Mouse (Mus musculus) bone marrow, adult 2 months (tissue): ENCODE results near the gene C1qtnf7. TPM values are rescaled to one million over a fixed set of nuclear protein-coding genes. Genes with fewer than 3 reads are reported as not detected.

ENCODE experiments used
- H3K27ac ChIP-seq: fragments of 200-500 bp; 2 replicates; pipeline ENCODE4 v1.5.1; 2012; ENCODE audit warnings: low read depth, mild to moderate bottlenecking, control low read depth, inconsistent platforms, low read length; ENCODE audit not compliant: control insufficient read depth, poor library complexity, insufficient read depth
- H3K4me1 ChIP-seq: fragments of 200-500 bp; 2 replicates; pipeline ENCODE4 v1.6.1; 2011; ENCODE audit warnings: low read length; ENCODE audit not compliant: control insufficient read depth, insufficient read depth
- H3K4me3 ChIP-seq: fragments of 200-500 bp; replicated peaks from 2 replicates; pipeline ENCODE3; 2011; ENCODE audit warnings: mild to moderate bottlenecking, low read depth, low read length, control low read depth; ENCODE audit not compliant: control insufficient read depth
- CTCF ChIP-seq: fragments of 200-500 bp; IDR thresholded peaks from 2 replicates; pipeline ENCODE4 v1.5.1; 2011; ENCODE audit warnings: low read length, control low read depth; ENCODE audit not compliant: control insufficient read depth, insufficient read depth
- POLR2A ChIP-seq: fragments of 200-500 bp; IDR thresholded peaks from 2 replicates; pipeline ENCODE4 v1.6.1; 2011; ENCODE audit warnings: low read depth, mild to moderate bottlenecking, control low read depth, low read length, borderline replicate concordance; ENCODE audit not compliant: control insufficient read depth
- WGBS: fragments of 180-500 bp; shearing (Covaris S2); methylation state at CpG from one replicate; pipeline ENCODE4 v1.1.7; 2018; 5-methylcytosine and 5-hydroxymethylcytosine counted together
- polyA plus RNA-seq: library from polyadenylated mRNA; stranded (reverse); fragments of >200 nt; gene quantifications from 2 replicates; pipeline ENCODE4 v1.2.4, GENCODE M21; 2011; ENCODE audit warnings: low replicate concordance; ENCODE audit not compliant: missing spikeins, insufficient read depth, insufficient read length

C1qtnf7 gene
- polyA plus RNA-seq, 1 experiment: not detected

DNA sequence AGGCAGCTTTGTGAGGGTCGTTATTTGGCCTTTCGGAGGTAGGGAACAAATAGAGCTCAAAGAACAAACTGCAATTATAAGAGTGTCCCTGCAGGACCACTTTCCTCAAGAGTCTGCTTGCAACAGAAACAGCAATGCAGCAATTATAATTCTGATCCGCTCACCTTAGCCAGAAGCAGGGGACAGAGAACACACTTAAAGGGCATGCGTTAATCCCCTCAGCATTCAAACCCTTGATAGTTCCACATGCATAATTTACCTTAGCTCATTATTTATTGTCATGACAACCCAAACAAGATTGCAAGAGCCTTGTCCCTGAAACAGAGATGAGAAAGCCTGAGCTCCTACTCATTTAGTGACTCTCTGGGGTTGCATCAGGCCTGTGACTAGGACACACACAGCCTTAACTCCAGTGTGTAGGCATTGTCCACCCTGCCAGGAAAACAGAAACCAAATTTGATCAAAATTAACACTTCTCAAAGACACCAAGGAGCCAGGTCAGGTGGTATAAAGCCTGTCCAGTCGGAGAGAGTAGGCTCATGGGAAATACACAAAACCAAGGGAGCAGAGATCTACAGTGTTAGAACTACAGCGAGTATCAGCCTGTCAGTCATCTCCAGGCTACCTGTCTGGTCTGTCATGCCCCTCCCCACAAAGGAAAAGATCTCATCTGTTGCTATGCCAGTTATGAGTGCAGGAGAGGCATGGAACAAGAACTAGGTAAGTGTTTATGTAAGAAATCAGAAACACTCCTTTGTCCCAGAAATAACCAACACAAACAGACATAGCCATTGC is 68.2 kb downstream of the C1qtnf7 start:
- Histone ChIP-seq H3K27ac (no peak overlapping the region), H3K4me3 (no peak overlapping the region), H3K4me1 (no peaks in the 10 kb centered on the region)
- 80% methylated on average over 6 of the region's 6 CpGs for WGBS
- no peak for TF ChIP-seq CTCF
- no peak for TF ChIP-seq POLR2A

- Histone ChIP-seq H3K4me3 (no peak overlapping the region), H3K4me1 (no peaks in the 10 kb centered on the region), H3K27ac (no peak overlapping the region)
- TF ChIP-seq POLR2A: no peak
- TF ChIP-seq CTCF: no peak
- WGBS: 0% methylated on average over 1 of the region's 1 CpGs
These were observed 69.1 kb downstream of the C1qtnf7 start for GRCm38 (mm10) chr5:43584464-43584863.

DNA sequence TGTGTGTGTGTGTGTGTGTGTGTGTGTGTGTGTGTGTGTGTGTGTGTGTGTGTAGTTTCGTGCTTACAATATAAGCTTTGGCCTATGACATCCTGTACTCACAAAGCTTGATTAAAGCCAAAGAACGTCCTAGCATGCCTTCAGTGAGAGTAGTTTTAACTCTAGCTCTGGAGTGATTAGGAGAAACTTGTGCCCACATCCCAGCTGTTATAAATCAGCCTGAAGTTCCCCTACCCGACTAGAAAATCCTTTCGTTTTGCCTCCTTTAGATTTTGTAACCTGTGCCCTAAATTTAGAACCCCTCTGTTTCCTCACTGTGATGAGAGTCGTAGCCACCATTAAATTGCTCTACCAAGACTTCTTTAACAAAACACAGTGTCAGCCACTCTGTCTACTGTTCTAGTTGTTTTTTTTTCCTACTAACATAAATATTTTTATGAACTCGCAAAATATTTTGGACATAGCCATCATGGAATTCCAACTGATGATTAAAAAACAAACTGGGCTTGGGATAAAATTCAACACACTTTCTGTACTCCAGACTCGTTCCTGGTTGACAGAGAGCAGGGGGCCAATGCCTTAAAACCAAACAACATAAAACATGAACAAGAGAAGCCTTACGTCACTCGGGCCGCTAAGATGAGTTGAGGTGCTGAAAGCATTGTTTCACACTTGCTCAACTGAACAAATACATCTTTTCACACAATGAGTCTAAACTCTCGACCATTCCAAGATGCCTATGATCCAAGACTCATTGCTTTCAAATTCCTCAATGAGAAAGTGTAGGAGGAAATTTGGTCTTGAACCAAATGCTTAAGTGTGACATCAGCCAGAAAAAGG is 70.3 kb downstream of the C1qtnf7 start:
- H3K4me3 ChIP-seq: no peak overlapping the region
- no peak overlapping the region for H3K27ac ChIP-seq
- TF ChIP-seq POLR2A: no peak
- no peak for TF ChIP-seq CTCF
- WGBS: 48% methylated on average over 11 of the region's 11 CpGs
- H3K4me1 ChIP-seq: no peaks in the 10 kb centered on the region

- no peak for TF ChIP-seq CTCF
- TF ChIP-seq POLR2A: no peak
- WGBS: 80% methylated on average over 5 of the region's 5 CpGs
- Histone ChIP-seq H3K4me1 (no peaks in the 10 kb centered on the region), H3K27ac (no peak overlapping the region), H3K4me3 (no peak overlapping the region)
These were observed 73.6 kb downstream of the C1qtnf7 start for GRCm38 (mm10) chr5:43588791-43589439.

DNA sequence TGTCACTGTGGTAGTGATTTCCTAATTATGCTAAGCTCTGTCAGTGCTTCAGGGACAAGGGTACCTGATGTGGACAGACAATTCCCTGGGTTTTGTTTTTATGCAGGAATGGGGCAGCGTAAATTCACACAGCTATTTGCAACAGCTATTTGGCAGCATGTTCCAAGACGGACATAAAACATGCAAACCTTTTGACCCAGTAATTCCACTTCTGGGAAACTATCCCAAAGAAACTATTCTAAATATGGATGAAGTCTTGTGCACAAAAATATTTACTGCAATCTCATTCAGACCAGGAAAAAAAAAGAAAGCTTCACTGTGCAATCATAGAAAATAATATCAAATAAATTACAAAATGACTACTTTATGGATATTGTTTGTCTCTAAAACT is 74.1 kb downstream of the C1qtnf7 start:
- H3K27ac ChIP-seq: no peak overlapping the region
- TF ChIP-seq POLR2A (no peak), CTCF (no peak)
- 81% methylated on average over 2 of the region's 2 CpGs for WGBS
- no peaks in the 10 kb centered on the region for H3K4me1 ChIP-seq
- no peak overlapping the region for H3K4me3 ChIP-seq

DNA sequence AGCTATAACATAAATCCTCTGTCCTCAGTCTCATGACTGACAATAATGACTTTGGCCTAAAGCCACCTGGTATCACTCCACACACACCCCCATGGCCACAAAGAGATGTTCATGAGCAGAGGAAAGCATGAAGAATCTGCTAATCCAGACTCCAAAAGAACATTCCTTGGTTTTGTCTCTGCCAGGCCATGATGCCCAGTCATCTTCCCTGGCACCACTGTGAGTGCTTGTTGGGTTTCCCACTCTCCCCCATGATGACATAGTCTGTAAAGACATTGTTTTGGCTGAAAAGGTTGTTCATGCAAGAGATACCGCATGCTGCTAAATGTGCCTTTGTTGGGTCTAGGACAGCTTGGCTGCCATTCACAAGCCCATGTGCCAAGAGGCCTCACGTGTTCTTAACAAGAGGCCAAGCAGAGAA is 75.0 kb downstream of the C1qtnf7 start:
- Histone ChIP-seq H3K4me3 (no peak overlapping the region), H3K27ac (no peak overlapping the region), H3K4me1 (no peaks in the 10 kb centered on the region)
- TF ChIP-seq CTCF (no peak), POLR2A (no peak)
- WGBS: 80% methylated on average over 2 of the region's 2 CpGs

GRCm38 (mm10) chr5:43601601-43602000 is 86.3 kb downstream of the C1qtnf7 start:
- TF ChIP-seq POLR2A (no peak), CTCF (no peak)
- Histone ChIP-seq H3K4me3 (no peak overlapping the region), H3K27ac (no peak overlapping the region), H3K4me1 (no peaks in the 10 kb centered on the region)
- 77% methylated on average over 8 of the region's 8 CpGs for WGBS

- Histone ChIP-seq H3K27ac (no peak overlapping the region), H3K4me3 (no peak overlapping the region), H3K4me1 (no peaks in the 10 kb centered on the region)
- WGBS: 79% methylated on average over 3 of the region's 3 CpGs
- no peak for TF ChIP-seq POLR2A
- TF ChIP-seq CTCF: no peak
These were observed 87.2 kb downstream of the C1qtnf7 start for GRCm38 (mm10) chr5:43602518-43602917.

DNA sequence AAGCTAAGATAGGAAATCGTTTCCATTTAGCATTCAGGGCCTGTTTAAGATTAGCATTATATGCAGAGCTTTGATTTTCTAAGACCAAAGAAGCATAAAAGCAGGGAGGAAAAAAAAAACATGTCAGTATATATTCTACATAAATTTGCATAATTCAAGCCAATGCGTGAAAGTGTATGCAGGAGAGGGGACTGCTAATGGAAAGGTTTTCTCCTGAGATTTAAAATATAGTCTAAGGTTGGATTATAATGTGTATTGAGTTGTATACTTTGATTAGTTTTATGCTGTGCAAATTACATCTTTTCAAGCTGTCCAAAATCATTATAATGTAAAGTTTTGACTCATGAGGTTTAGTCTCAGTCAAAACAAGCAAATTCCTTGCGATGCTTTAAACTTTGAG is 88.2 kb downstream of the C1qtnf7 start:
- Histone ChIP-seq H3K4me3 (no peak overlapping the region), H3K4me1 (no peaks in the 10 kb centered on the region), H3K27ac (no peak overlapping the region)
- WGBS: 79% methylated on average over 3 of the region's 3 CpGs
- TF ChIP-seq CTCF: no peak
- TF ChIP-seq POLR2A: no peak
